Mouse (Mus musculus) bone marrow, adult 2 months (tissue): ENCODE measurements around the gene Nfkbiz.

ENCODE experiments used
- CTCF ChIP-seq: fragments of 200-500 bp; IDR thresholded peaks from 2 replicates; pipeline ENCODE4 v1.5.1; 2011; ENCODE audit warnings: low read length, control low read depth; ENCODE audit not compliant: control insufficient read depth, insufficient read depth
- POLR2A ChIP-seq: fragments of 200-500 bp; IDR thresholded peaks from 2 replicates; pipeline ENCODE4 v1.6.1; 2011; ENCODE audit warnings: low read depth, mild to moderate bottlenecking, control low read depth, low read length, borderline replicate concordance; ENCODE audit not compliant: control insufficient read depth

DNA sequence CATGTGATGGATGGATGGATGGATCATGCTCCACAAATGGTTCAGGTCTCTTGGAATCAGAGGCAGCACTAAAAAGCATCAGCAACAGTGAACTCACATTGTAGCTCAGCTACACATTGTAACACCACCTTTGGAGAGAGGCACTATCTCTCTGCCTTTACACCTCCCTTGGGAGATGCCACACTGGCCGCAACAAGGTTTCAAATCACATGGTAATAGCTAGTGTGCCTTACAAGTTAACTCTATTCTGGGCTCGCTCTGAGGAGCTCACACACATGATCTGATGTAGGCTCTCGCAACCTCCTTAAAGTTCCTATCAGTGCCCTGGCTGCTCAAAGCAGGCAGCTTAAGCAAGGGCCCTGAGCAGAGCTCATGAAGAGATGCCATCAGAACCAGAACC, 11.8 kb upstream of the Nfkbiz start:
- TF ChIP-seq CTCF, result no peak
- TF ChIP-seq POLR2A, result no peak
